Mouse (Mus musculus) hindbrain, embryonic 10.5 days (tissue): Measurements from ENCODE around the gene Slc5a6. TPM values are rescaled to one million over a fixed set of nuclear protein-coding genes. Genes with fewer than 3 reads are reported as not detected.

ENCODE experiments used
- DNase-seq: peaks from one replicate; pipeline ENCODE4 v3.0.0-alpha.2; 2017; ENCODE audit warnings: low spot score
- H3K27ac ChIP-seq: fragments of 300-500 bp; sonication (generic); 2 replicates; pipeline ENCODE4 v1.5.1; 2016; ENCODE audit warnings: mild to moderate bottlenecking, moderate library complexity
- H3K27me3 ChIP-seq: fragments of 300-500 bp; sonication (generic); 2 replicates; pipeline ENCODE4 v1.6.1; 2016; ENCODE audit warnings: mild to moderate bottlenecking; ENCODE audit not compliant: poor library complexity, insufficient read depth, severe bottlenecking
- H3K36me3 ChIP-seq: fragments of 300-500 bp; sonication (generic); 2 replicates; pipeline ENCODE4 v1.6.1; 2016; ENCODE audit warnings: mild to moderate bottlenecking, moderate library complexity
- H3K4me1 ChIP-seq: fragments of 300-500 bp; sonication (generic); replicated peaks from 2 replicates; pipeline ENCODE4 v1.6.1; 2016; ENCODE audit warnings: mild to moderate bottlenecking
- H3K4me3 ChIP-seq: fragments of 300-500 bp; sonication (generic); 2 replicates; pipeline ENCODE4 v1.5.1; 2016; ENCODE audit warnings: mild to moderate bottlenecking, moderate library complexity
- H3K9me3 ChIP-seq: fragments of 300-500 bp; sonication (generic); 2 replicates; pipeline ENCODE4 v1.6.1; 2016; ENCODE audit warnings: mild to moderate bottlenecking, moderate library complexity
- WGBS: fragments of 180-500 bp; shearing (Covaris S2); methylation state at CpG from one replicate; pipeline ENCODE4 v1.1.7; 2016; 5-methylcytosine and 5-hydroxymethylcytosine counted together
- polyA plus RNA-seq: library from polyadenylated mRNA; unstranded; fragments of >200 nt; fragmentation: Nextera tagmentation; extraction: Ambion mirVana; gene quantifications from 2 replicates; pipeline ENCODE4 v1.2.1, GENCODE M21; 2016

Gene Slc5a6
- 8.1 and 10.1 TPM in 2 replicates for polyA plus RNA-seq

DNA sequence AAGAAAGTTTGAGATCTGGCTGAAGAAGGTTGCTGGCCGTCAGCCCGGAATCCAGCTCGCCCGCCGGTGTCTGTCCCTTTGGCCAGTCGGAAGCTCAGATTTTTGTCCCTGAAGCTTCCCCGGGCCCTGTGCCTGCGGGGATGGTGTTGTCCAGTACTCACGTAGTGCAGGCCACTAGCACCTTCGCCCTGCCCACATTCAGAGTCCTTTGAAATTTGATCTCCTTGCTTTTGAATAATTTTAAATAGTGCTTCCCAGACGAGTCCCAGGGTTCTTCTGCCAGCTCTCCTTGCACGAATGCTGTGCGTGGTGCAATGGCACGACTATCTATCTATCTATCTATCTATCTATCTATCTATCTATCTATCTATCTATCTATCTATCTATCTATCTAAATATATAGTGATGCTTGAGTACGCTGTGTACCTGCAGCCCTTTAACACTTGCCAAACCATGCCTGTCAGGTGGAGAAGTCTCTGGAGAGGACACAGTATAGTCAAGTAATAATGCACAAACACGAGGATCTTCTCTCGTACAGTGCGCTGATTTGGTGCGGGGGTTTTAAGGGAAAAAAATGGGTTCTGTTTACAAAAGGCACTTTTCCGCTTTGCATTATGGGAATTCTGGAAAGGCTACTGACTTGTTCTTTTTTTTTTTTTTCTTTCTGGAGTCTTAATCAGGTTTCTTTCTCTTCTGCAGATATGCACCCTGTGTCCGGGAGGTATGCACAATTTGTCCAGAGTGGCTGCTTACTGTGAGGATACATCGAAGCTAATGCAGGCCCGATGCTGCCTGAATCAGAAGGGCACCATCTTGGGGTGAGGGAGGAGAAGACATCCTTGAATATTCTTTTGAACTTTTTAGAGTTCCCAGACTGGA lies at the start of gene Slc5a6:
Gene Slc5a6 (minus strand): TSS at position 162 of the 879 bp plus-strand sequence.
- no peaks in the 10 kb centered on the region for H3K9me3 ChIP-seq
- H3K4me3 ChIP-seq: peak within 1 kb of the TSS; percentile 65
- no peaks in the 10 kb centered on the region for H3K27me3 ChIP-seq
- peak within 1 kb of the TSS; percentile 91 for H3K27ac ChIP-seq
- H3K36me3 ChIP-seq: 0 out of 2 replicates have a peak, but pooled peaks cover 9% of the 10 kb centered on the region
- DNase-seq: peak; percentile 58
- under 1% methylated on average over 23 of the region's 23 CpGs for WGBS
- H3K4me1 ChIP-seq: peaks cover 10% of the 10 kb centered on the region

DNA sequence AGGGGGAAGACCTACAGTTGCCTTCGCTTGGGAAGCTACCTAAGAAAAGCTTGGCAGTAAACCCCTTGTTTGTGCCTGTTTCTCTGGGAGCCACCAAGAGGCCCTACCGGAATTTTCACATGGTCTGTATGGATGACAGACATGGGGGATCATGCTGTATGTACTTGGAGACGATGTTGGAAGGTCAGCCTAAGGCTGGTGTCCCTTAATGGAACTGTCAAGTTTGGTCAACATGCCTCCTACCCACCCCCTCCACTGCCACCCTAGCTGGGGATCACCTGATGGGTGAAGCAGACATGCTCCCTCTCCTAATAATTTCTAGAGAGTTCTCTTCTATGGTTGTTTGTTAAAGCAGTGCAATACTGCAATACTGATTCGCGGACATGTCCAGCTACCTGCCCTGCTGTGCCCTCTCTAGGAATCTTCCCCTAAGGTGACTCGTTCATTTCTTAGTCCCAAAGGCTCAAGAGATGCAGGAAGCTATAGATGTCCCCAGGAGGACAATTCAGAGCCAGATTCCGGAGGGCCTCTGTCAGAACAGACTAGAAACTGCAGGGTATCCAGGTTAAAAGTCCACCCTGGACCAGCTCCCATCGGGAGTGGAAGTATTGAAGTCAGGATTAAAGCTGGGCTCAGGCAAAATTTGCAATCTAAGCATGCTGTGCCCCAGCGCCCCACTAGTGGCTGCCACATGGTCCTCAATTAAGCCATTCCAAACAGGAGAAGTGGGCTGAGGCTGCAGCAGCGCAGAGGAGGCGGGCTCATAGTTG lies 47.2 kb upstream of the Slc5a6 start:
- DNase-seq: no peak
- no peak overlapping the region for H3K27ac ChIP-seq
- no peaks in the 10 kb centered on the region for H3K36me3 ChIP-seq
- no peaks in the 10 kb centered on the region for H3K9me3 ChIP-seq
- H3K4me3 ChIP-seq: peak overlapping the region; percentile 47
- WGBS: 26% methylated on average over 11 of the region's 11 CpGs
- H3K27me3 ChIP-seq: peaks cover 87% of the 10 kb centered on the region
- peaks cover 39% of the 10 kb centered on the region for H3K4me1 ChIP-seq

DNA sequence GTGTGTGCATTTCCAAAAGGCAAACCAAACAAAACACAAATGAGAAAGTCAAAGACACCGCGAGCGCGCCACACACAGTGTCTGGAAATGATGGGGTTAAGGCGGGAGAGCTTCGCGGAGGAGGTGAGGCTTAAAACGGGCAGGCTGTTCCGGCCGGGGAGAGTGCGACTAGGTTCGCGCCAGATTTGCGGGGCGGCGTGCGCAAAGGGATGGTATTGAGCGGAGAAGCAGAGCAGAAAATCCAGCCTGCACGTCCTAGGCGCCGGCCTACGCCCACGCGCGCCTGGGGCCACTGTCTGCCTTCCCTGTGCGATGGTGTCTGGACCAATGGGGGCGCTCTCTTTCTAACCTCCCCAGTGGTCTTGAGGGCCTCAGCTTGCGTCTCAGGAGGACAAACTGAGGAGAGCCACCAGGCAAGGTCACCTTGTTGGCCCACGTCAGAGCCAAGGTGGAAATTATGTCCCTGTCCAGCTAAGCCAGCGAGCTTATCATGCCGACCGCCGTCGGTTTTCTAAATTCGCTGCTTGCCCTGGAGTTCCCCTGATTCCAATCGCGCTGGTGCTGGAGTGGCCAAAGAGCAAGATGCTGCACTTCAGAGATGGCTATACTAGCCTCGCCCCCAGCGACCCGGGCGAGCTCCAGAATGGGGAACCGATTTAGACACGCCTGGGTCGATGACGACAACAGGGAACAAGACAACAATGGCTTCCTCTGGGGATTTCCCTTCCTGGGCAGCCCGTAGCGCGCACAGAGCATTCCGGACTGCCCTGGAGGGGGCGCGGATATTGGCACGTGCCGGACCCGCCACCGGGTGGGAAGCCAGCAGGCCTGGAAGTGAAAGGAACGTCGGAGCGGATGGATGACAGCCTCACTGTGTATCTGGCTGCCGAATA lies 46.3 kb upstream of the Slc5a6 start:
- H3K27me3 ChIP-seq: peaks cover 95% of the 10 kb centered on the region
- H3K4me1 ChIP-seq: peaks cover 39% of the 10 kb centered on the region
- peak; percentile 62 for DNase-seq
- no peaks in the 10 kb centered on the region for H3K36me3 ChIP-seq
- H3K9me3 ChIP-seq: no peaks in the 10 kb centered on the region
- H3K27ac ChIP-seq: no peak overlapping the region
- peak overlapping the region; percentile 47 for H3K4me3 ChIP-seq
- WGBS: under 1% methylated on average over 59 of the region's 59 CpGs

DNA sequence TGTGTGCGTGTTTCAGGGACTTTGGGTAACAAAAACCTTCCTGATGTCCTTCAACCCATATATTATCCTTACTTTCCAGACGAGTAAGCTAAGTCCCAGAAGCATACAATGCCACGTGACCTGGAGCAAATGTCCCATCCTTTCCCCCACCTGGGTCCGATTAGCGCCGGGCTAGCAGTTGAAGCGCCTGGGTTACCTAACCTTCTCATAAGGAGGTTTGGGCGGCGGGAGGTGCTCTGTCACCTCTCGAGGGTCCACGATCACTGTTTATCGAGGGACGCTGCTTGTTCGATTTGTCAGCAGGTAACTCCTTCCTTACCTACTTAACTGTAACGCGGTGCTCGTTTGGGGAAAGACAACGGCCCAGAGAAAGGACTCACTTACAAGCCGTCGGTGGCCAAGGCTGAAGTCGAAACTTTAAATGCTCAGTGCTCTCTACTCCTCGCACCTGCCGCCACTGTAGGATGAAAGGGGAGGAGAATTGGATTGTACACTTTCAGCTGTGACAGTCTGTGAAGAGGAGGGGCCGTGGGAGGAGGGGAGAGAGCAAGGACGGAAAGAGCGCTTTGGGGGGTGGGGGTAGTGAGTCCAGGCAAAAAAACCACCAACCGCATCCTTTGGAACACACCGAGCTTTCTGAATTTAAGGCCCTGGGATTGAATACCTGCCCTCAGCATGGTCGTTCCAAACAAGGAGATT lies 45.5 kb upstream of the Slc5a6 start:
- Histone ChIP-seq H3K27ac (no peak overlapping the region), H3K9me3 (no peaks in the 10 kb centered on the region), H3K4me1 (peaks cover 39% of the 10 kb centered on the region), H3K27me3 (peaks cover 96% of the 10 kb centered on the region), H3K36me3 (no peaks in the 10 kb centered on the region), H3K4me3 (peak overlapping the region; percentile 47)
- WGBS: 2% methylated on average over 29 of the region's 29 CpGs
- peak; percentile 31 for DNase-seq

DNA sequence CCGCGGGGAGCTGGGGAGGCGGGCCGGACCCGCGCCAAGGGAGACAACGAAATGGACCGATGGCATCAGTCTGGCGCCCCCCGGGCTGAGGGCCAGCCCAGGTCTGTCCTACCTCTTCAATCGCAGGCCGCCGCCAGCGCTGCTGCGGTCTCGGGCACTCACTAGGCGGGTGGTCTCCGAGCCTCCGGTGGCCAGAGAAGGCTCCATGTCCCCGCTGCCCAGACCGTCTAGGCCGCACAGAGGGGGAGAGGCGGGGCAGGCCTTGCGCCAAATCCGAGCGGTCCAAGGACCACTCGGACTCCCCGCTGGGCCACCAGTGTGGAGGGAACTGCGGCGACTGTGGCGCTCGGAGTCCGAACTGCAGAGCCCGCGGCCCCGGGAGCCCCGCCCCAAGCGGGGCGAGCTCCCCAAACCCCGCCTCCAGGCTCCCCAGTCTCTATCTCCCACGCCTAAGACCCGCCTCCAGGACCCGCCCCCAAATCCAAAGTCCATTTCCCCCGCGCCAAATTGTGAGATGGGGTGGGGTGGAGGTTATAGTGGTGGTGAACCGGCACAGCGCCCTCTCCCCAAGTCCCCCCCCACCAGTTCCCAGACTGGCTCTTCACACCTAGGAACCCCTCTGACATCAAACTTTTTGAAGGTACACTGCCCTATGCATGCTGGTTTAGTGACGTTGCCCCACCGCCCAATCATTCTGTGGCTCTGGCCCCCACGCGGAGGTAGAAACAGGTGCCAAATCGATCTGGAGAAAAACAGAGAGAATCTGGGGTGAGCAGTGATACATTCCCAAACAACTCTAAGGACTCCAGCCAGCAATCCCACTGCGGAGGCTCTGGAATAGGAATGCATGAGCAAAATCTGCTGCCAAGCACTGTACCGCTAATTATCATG lies 44.7 kb upstream of the Slc5a6 start:
- H3K36me3 ChIP-seq: no peaks in the 10 kb centered on the region
- no peaks in the 10 kb centered on the region for H3K9me3 ChIP-seq
- WGBS: under 1% methylated on average over 54 of the region's 54 CpGs
- peaks cover 39% of the 10 kb centered on the region for H3K4me1 ChIP-seq
- H3K27me3 ChIP-seq: peaks cover 100% of the 10 kb centered on the region
- peak overlapping the region; percentile 65 for H3K27ac ChIP-seq
- DNase-seq: peak; percentile 57
- H3K4me3 ChIP-seq: peak overlapping the region; percentile 47

DNA sequence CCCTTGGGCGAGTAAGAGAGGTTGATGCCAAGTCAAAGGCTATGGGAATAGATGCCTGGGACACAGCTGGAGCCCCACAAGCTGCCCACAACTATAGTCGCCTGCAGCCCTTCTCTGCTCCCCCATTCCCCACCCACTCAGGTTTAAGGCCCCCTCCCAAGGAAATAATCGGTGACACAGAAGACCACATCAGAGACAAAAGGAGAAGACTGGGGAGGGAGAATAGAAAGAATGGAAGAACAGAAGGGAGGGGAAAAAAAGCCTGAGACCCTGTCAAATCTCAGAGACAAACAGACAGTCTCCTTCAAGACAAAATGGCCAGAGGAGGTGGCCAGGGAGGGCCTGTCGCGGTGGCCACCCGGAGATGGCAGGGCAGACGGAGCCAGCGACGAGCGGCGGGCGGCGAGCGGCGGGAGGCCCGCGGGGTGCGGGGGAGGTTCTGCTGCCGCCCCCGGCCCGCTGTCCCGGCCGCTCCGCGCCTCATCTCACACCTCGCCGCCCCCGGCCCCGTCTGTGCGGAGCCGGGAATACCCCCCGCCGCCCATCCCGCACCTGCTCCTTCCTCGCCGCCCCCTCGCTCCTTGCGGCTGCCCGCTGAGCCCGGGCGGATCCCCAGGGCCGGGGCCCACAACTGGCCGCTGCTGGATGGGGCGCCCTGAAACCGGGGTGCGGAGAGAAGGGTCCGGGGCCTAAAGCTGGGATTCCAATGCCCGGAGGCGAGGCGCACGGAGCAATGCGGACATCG lies 43.7 kb upstream of the Slc5a6 start:
- peak overlapping the region; percentile 65 for H3K27ac ChIP-seq
- H3K27me3 ChIP-seq: peaks cover 100% of the 10 kb centered on the region
- H3K36me3 ChIP-seq: no peaks in the 10 kb centered on the region
- H3K4me3 ChIP-seq: peak overlapping the region; percentile 47
- peak; percentile 32 for DNase-seq
- H3K9me3 ChIP-seq: no peaks in the 10 kb centered on the region
- WGBS: under 1% methylated on average over 47 of the region's 53 CpGs
- H3K4me1 ChIP-seq: peaks cover 39% of the 10 kb centered on the region

DNA sequence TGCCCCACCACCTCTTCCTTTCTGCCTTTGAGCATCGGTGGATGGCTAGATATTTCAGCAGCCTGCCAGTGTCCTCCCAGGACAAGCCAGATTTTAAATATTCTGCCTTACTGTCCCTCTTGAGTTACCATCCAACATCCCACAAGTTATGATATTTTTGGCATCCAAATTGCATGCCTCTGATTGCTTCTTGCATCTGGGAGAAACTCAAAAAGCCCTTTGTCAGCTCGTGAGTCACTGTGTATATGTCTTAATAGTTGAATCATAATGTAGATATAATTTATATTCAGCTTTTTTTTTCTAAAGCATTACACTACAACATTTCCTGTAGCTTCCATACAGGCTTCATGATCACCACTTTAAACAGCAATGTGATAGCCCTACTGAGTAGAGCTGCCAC lies 38.4 kb upstream of the Slc5a6 start:
- peaks cover 37% of the 10 kb centered on the region for H3K4me1 ChIP-seq
- 0 out of 2 replicates have a peak overlapping the region, but pooled peaks have one; percentile 35 for H3K27ac ChIP-seq
- H3K4me3 ChIP-seq: no peak overlapping the region
- H3K9me3 ChIP-seq: no peaks in the 10 kb centered on the region
- no peaks in the 10 kb centered on the region for H3K36me3 ChIP-seq
- peaks cover 78% of the 10 kb centered on the region for H3K27me3 ChIP-seq
- DNase-seq: no peak
- WGBS: 80% methylated on average over 2 of the region's 2 CpGs

DNA sequence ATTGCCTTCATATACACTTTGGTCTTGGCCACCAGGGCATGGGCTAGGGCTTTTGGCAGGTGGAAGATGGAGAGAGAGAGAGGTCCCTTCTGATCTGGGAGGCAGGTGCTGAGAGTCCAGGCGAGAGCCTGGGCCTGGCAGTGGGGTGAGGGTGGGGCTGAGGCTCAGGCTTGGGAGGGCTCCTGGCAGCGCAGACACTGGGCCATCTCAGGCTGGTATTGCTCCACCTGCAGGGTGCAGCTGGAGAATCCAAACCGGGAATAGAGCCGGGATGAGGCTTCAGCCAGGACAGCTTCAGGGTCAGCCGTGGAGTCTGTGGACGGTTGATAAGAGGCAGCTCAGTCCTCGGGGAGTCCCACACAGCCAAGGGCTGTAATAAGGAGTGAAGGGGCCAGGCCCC lies 37.9 kb upstream of the Slc5a6 start:
- no peak overlapping the region for H3K4me3 ChIP-seq
- no peaks in the 10 kb centered on the region for H3K36me3 ChIP-seq
- H3K27ac ChIP-seq: peak overlapping the region; percentile 35; the same call in 1 of the 2 replicates
- H3K4me1 ChIP-seq: peaks cover 34% of the 10 kb centered on the region
- H3K9me3 ChIP-seq: no peaks in the 10 kb centered on the region
- WGBS: 33% methylated on average over 7 of the region's 7 CpGs
- H3K27me3 ChIP-seq: peaks cover 73% of the 10 kb centered on the region
- DNase-seq: no peak

DNA sequence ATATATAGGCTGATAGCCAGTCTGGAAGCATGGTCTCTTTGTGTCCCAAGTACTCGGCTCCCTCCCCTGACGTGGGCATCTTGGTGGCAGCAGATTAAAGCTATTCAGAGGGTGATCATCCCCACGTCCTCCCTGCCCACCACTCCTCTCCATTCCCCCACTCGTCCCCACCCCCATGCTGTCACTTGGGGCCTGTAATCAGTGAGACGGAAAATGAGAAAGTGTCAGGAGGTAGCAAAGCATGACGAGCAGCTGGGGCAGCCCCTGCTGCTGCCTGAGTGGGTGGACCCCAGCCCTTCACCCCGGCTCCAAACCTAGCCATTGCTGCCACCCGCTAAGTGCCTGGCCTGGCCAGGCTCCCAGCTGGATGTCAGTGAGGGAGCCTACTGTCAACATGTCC lies 35.2 kb upstream of the Slc5a6 start:
- WGBS: 9% methylated on average over 8 of the region's 8 CpGs
- DNase-seq: peak; percentile 37
- peak overlapping the region; percentile 67; the same call in 1 of the 2 replicates for H3K27ac ChIP-seq
- H3K4me3 ChIP-seq: peak overlapping the region; percentile 20; the same call in 1 of the 2 replicates
- peaks cover 34% of the 10 kb centered on the region for H3K4me1 ChIP-seq
- peaks cover 3% of the 10 kb centered on the region for H3K36me3 ChIP-seq
- no peaks in the 10 kb centered on the region for H3K9me3 ChIP-seq
- peaks cover 46% of the 10 kb centered on the region for H3K27me3 ChIP-seq

DNA sequence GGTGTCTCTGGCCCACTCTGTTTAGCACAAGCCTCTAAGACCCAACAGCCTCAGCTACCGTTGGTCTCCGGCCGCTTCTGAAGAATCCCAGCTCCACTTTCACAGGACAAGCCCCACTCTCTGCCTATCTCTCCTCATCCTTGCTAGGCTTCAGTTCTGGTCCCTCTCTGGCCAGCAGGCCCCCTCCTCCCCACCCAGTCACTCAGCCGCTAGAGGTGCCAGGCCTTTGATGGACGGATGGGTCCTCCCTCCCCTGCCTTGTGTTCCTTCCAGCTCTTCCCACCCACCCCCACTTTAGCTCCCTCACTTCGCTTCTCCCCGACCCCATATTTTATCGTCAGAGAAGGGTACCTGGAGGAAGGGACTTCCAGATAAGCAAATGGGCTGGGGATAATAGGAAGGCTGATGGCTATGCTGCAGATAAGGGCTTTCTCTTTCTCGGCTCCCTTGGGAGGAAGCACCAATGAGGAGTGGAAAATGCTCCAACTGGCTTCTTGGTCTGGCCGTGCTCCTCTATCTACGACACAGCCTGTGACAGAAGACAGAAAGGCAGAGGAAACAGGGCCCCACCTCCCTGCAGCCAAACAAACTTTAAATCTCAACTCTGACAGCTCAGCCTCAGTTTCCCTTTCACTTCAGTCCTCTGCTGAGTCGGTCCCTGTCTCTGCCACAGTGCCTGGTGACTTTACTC lies 34.4 kb upstream of the Slc5a6 start:
- Histone ChIP-seq H3K27ac (peak overlapping the region; percentile 67), H3K36me3 (peaks cover 12% of the 10 kb centered on the region), H3K9me3 (no peaks in the 10 kb centered on the region), H3K4me3 (peak overlapping the region; percentile 12; the same call in 1 of the 2 replicates), H3K4me1 (peaks cover 34% of the 10 kb centered on the region), H3K27me3 (peaks cover 38% of the 10 kb centered on the region)
- 38% methylated on average over 12 of the region's 12 CpGs for WGBS
- DNase-seq: no peak
